Mouse (Mus musculus) regulatory T cell (primary cell): ENCODE data around the gene Col19a1.

Source experiments
- in situ Hi-C: fragments of 300-600 bp; cut with MboI, MseI; formaldehyde crosslinking; loops from one replicate; pipeline ENCODE4 v1.15.1; 2025; ENCODE audit warnings: high pct_unique_total_duplicates

Col19a1 gene

GRCm38 (mm10) chr1:24316490-24316889 is 270.8 kb downstream of the Col19a1 start:
- in situ Hi-C loops = no loop called here

DNA sequence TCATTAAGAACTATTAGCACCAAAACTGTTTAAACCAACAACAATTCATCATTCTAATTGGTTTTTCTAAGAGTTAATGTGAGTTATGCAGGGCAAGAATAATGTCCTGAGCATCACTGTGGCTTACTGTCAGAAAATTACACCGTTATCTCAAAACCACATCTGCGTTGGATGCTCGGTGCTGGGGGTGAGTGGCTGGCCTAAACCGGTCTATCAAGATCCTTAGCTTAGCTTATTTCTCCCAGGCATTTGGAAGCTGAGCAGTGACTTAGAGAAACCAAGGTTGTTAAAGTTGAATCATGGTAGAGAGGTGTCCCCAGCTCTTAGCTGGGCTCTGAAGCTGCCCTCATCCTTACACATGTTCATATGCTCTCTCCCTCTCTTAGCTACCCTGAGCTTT is 276.4 kb downstream of the Col19a1 start:
- in situ Hi-C loops = no loop called here

DNA sequence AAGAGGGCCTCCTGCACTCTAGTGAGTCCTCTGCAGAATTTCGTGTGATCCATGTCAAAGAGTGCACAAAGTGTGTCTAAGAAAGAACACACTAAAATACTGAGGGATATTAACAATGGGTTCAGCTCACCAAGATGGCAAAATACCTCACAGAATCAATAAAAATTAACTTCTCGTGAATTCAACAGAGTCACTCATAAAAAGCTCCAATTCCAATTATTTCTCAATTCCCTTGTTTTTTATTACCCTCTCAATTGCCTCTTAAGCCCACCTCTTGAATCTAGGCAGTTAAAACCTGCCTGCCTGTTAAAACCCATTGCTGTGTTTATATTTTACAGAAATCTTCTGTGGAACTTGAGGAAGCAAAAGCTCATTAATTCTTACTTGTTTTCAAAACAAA is 277.1 kb downstream of the Col19a1 start:
- in situ Hi-C loops = no loop called here

GRCm38 (mm10) chr1:24303077-24303476 is 284.2 kb downstream of the Col19a1 start:
- in situ Hi-C loops = no loop called here

DNA sequence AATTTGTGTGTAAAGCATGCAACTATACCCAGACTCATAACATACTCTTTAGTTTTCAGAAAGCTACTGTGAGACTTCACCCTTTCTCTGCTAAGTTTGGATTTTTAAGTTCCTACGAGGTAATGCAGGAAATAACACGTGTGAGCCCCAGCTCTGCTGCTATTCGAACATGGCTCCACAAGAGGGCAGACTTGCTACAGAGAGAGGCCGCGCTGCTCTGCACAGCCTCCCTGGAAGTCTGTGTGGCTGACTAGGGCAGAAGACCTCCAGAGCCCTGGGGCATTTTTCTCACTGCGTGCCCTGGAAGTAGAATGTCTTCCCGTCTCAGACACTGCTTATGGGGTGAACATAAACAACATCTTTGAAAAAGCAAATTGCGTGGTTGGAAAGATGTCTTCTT is 284.6 kb downstream of the Col19a1 start:
- in situ Hi-C loops = no loop called here

DNA sequence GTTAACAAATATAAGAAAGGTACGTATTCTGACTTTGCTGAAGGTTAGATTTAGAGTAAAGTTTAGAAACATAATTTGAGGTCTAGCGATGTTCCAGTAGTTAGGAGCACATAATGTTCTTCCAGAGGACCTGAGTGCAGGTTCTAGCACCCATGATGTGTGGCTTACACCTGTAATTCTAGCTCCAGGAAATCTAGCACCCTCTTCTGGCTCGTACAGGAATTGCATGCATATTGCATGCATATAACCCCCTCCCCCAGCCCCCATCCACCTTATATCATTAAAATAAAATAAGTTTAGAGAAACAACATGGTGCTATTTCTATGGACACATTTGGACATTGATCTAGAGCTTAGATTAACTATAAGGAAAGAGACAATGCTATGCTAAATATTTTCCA is 286.6 kb downstream of the Col19a1 start:
- in situ Hi-C loops = no loop called here

DNA sequence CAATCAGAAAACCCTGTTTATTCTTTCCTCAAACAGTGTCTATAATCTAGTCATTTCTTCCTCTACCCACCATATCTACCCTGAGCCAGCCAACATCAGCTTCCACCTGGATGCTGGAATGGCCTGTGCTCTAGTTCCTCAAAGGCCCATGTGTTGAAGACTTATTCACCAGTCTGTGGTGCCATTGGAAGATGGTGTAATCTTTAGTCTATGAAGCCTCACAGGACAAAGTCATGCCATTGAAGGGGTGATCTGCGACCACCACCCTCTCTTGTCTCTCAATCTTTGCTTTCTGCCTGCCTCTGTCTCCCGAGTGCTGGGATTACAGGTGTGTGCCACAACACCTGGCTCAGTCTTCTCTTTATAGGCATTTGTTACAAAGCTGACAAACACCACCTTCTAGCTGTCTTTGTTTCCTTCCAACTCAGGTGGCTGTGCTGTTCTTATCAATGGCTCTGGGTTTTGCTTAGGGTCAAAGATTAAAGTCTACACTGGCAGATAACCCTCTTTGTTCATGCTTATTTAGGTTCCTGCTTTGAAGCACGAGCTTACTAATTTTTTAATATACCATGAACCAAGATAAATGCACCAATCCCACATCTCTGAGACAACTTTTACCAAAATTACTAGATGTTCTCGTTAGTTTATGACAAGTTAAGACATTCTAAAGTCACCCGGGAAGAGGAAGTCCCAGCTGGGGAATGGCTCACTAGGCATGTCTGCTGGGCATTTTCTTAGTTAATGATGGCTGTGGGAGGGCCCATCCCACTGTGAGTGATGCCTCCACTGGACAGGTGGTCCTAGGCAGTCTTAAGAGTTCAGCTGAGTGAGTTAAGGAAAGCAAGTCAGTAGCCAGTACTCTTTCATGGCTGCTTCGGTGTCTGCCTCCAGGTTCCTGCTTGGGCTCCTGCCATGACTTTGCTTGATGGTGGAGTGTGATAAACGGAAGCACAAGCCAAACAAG is 292.0 kb downstream of the Col19a1 start:
- in situ Hi-C loops = no loop called here

DNA sequence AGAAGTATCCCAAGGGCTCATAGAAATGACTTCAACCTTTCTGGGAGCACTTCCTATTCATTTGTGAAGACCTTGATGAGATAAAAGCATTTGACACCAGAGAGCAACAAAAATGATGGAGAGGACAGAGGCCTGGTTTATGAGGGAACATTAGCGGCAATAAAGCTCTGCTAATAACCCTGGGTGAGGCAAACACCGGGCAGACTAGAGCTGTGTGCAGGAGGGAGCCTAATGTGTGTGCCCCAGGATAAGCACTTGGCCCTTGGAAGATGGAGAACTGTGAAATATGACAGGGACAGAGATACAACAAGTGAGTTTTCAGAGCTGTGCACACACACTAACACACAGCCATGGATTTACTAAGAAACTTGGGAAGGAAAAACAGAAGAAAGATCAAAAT is 294.8 kb downstream of the Col19a1 start:
- in situ Hi-C loops = no loop called here

- in situ Hi-C loops = no loop called here
Measured at GRCm38 (mm10) chr1:24286360-24286759, 300.9 kb downstream of the Col19a1 start.

DNA sequence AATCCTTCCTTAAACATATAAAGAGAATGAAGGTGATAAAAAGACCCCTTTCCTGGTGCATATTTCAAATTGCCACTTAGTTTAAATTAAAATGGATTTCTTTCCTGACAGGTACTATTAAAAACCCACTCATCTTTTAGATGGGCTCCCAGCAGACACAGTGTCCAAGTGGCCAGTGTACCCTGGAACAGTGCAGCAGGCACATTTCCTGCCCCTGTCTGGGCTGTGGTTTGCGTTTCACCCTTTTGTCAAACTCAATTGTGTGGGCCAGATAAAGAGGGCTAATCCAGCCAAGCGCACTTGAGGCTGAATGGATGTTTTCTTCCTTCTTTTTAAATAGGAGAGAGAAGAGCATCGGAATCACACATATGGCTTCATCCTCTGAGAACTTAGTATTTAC is 320.2 kb downstream of the Col19a1 start:
- in situ Hi-C loops = no loop called here

- in situ Hi-C loops = no loop called here
Measured at GRCm38 (mm10) chr1:24261181-24261580, 326.1 kb downstream of the Col19a1 start.

GRCm38 (mm10) chr1:24259419-24259818 is 327.9 kb downstream of the Col19a1 start:
- in situ Hi-C loops = no loop called here

- in situ Hi-C loops = no loop called here
Measured at GRCm38 (mm10) chr1:24257961-24258360, 329.3 kb downstream of the Col19a1 start.

DNA sequence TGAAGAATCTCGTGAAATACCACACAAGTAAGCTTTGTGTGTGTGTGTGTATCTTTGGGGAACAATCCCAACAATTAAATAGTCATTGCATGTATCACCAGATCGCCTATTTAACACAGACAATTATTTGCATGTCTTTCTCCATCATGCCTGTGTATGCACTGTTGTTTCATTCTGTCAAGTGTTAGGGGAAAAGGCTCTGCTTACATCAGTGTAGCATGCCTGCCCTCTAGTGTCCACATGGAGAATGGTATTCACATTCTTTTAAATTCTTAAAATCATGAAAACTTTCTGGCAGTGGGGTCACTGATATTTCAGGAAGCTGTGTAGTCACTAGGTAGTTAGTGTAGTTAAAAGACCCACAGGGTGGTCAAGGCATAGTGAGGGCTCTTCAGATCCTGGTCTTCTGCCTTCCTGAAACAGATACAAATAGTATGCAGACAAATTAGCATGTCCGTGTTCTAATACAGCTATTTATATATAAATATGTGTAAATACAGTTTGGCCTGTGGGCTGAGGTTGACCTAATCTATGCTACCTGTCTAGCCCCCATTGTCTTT is 338.1 kb downstream of the Col19a1 start:
- in situ Hi-C loops = no loop called here

DNA sequence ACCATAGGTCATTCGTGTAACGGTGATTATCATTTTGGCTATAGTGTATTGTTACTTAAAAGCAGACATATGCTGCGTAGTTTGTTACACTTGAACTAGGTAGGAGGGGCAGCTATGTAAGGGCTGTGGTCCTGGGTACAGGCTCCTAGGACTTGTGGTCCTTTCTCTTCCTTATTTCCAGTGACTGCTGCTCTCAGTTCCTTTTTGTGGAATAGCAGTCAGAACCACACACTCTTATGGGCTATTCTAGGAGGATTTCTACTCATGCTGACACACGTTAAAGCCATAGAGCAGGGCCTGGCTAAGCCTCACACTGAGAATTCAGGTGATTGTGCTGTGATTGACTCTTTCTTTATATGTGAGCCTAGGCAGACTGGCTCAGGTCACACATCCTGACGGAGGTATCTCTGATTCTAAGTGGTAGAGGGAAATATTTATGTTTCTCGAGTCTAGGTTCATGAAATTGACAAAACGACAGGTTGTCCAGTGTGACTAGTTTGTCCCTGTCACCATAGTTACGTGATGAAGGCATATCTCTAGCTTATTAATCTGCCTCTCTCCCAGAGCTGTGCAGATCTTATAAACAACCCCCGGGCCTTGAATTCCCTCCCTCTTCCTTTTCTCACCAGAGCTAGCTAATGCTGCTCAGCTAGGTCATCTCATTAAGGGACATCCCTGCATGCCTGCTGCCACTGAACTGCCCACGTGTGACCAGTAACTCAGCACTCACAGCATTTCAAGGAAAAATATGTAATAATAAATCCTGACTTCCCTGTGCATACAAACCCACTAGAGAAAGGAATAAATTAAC is 338.8 kb downstream of the Col19a1 start:
- in situ Hi-C loops = no loop called here

GRCm38 (mm10) chr1:24245700-24246375 is 341.4 kb downstream of the Col19a1 start:
- in situ Hi-C loops = no loop called here

- in situ Hi-C loops = no loop called here
Measured at GRCm38 (mm10) chr1:24244931-24245330, 342.3 kb downstream of the Col19a1 start.

DNA sequence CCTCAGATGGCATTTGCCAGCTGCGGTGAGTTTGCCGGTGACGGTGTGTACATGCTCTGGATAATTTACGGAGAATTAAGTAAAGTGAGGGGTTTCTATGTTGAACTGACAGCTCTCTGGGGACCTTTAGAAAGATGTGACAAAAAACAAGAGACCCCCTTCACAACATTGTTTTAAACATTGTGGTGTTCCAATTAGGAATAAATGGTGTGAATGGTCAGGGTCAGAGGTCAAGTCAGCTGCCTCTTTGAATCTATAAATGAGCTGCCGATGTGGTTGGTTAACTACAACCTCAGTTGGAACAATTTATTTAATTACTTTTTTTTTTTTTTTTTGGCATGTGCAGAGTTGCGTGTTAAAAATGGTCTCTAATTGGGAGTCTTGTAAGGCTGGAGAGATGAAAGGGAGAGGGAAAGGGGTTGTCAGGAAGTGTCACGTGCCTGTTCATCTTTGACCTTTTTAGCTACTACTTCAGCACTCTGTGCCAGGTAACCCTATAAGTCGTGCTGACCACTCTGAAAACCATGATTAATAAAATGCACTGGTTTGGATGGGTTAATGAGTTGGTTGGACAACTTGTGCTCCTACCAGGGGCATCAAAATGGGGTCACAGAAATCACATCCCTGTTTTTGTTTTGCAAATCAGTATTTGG is 347.1 kb downstream of the Col19a1 start:
- in situ Hi-C loops = no loop called here

DNA sequence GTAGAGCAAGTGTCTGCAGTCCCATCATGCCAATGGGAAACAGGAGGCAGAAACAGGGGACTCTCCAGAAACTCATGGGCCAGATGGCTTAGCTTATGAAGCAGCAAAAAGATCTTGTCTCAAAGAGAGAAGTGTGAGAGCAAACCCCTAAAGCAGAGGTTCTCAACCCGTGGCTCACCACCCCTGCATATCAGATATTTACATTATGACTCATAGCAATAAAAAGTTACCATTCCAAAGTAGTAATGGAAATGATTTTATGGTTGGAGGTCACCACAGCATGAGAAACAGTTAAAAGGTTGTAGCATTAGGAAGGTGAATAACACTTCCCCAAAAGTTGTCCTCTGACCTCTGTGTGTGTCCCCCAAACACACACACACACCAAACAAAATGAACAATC is 350.9 kb downstream of the Col19a1 start:
- in situ Hi-C loops = no loop called here

- in situ Hi-C loops = no loop called here
Measured at GRCm38 (mm10) chr1:24231504-24232270, 355.6 kb downstream of the Col19a1 start.
